Mouse (Mus musculus) embryonic fibroblast, embryonic 13.5 days (primary cell): ENCODE measurements at regions not wholly inside any gene's neighbourhood (a gene's known extent, or its start where the extent isn't known, plus 50 kb on each side); places are given as distances from the start of the nearest gene placed in this dataset.

Experiments
- CTCF ChIP-seq: IDR thresholded peaks from 2 replicates; pipeline ENCODE4 v1.5.1; 2011; ENCODE audit warnings: mild to moderate bottlenecking, control low read depth, low read length, moderate library complexity, borderline replicate concordance; ENCODE audit not compliant: insufficient read depth
- POLR2A ChIP-seq: IDR thresholded peaks from 2 replicates; pipeline ENCODE4 v1.6.1; 2011; ENCODE audit warnings: low read depth, mild to moderate bottlenecking, control low read depth, low read length, moderate library complexity

DNA sequence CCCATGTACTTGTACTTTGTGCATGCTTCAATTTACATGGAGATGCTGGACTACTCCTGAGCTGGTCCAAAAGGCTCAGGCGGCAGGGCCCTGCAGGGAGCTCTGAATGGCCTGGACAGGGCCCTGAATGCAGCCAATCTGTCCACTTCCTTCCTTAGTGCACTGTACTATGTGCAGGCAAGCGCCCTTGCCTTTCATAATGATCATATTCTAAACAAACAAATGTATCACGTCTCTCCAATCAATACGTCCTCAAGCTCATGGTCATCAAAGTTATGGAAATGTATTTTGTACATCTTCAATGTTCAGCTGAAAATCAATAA, 253.3 kb downstream of the Irs2 start:
- TF ChIP-seq CTCF (no peak), POLR2A (no peak)
